In the genomic region with DNA sequence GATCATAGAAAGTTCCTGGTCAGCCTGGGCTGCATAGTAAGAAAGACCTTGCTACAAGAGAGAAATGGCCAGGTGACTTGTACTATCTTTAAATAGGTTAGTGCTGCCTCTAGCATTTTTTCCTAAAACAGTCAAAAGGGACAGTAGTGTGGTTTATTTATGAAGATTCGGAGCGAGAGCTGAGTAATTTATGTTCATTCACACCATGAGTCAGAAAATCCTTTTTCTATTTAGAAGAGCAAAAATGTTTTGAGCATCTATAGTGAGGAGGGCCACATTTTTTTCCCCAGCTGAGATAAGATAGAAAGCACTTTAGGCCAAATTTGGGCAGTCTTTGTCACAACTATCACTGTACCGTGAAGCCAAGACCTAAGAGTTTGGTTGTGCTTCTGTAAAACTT, we compare ENCODE assay signal across 32 mouse cellular contexts.
"Had no signal": no experiment of that assay in that cellular context is flagged by ENCODE, and none has a peak within 500 bp of the region (broad histone marks: within the 10 kb centered on the region; RNA-seq: fewer than 3 reads in every experiment).

No protein-coding gene starts in this region.

- H3K9ac ChIP-seq: limb, embryonic 12.5 days; limb, embryonic 13.5 days; limb, embryonic 15.5 days; liver, embryonic 12.5 days; liver, embryonic 13.5 days; liver, embryonic 14.5 days; liver, embryonic 15.5 days; liver, postnatal 0 days; lung, embryonic 14.5 days; lung, embryonic 15.5 days; midbrain, embryonic 12.5 days; midbrain, embryonic 13.5 days; midbrain, embryonic 15.5 days; neural tube, embryonic 12.5 days had no signal

- H3K4me3 ChIP-seq: limb, embryonic 10.5 days; limb, embryonic 12.5 days; limb, embryonic 13.5 days; limb, embryonic 15.5 days; liver, embryonic 12.5 days; liver, embryonic 13.5 days; liver, embryonic 15.5 days; lung, embryonic 15.5 days; megakaryocyte, embryonic 14.5 days; midbrain, embryonic 10.5 days; midbrain, embryonic 12.5 days; midbrain, embryonic 13.5 days; midbrain, embryonic 15.5 days; myocyte; neural tube, embryonic 12.5 days had no signal

- H3K4me2 ChIP-seq: limb, embryonic 12.5 days; limb, embryonic 13.5 days; limb, embryonic 15.5 days; liver, embryonic 11.5 days; liver, embryonic 12.5 days; liver, embryonic 13.5 days; liver, embryonic 15.5 days; lung, embryonic 14.5 days; lung, embryonic 15.5 days; midbrain, embryonic 11.5 days; midbrain, embryonic 12.5 days; midbrain, embryonic 13.5 days; midbrain, embryonic 15.5 days; neural tube, embryonic 12.5 days had no signal

- DNase-seq: left cerebral cortex, postnatal 4 days; liver; liver, embryonic 13.5 days; liver, postnatal 0 days; lung, adult 18-20 months; lung, adult 2 months; lung, embryonic 14.5 days; lung, postnatal 10 days; lung, postnatal 14 days; lung, postnatal 36 days; lung, postnatal 4 days; midbrain, embryonic 14.5 days had no signal

- H3K27me3 ChIP-seq: limb, embryonic 12.5 days; limb, embryonic 13.5 days; limb, embryonic 15.5 days; liver, embryonic 12.5 days; liver, embryonic 13.5 days; liver, embryonic 15.5 days; lung, embryonic 15.5 days; midbrain, embryonic 12.5 days; midbrain, embryonic 13.5 days; midbrain, embryonic 15.5 days; neural tube, embryonic 12.5 days had no signal

- H3K9me3 ChIP-seq: limb, embryonic 10.5 days; limb, embryonic 12.5 days; limb, embryonic 13.5 days; limb, embryonic 15.5 days; liver, embryonic 12.5 days; liver, embryonic 13.5 days; liver, embryonic 15.5 days; lung, embryonic 15.5 days; midbrain, embryonic 13.5 days; midbrain, embryonic 15.5 days; neural tube, embryonic 12.5 days had no signal

- H3K36me3 ChIP-seq: limb, embryonic 10.5 days; limb, embryonic 12.5 days; limb, embryonic 13.5 days; limb, embryonic 15.5 days; liver, embryonic 12.5 days; liver, embryonic 13.5 days; liver, embryonic 15.5 days; lung, embryonic 15.5 days; midbrain, embryonic 10.5 days; midbrain, embryonic 12.5 days; midbrain, embryonic 13.5 days; midbrain, embryonic 15.5 days; neural tube, embryonic 12.5 days had no signal

- H3K4me1 ChIP-seq: limb, embryonic 12.5 days; limb, embryonic 13.5 days; limb, embryonic 15.5 days; liver, embryonic 12.5 days; liver, embryonic 13.5 days; liver, embryonic 15.5 days; lung, embryonic 15.5 days; megakaryocyte, embryonic 14.5 days; midbrain, embryonic 10.5 days; midbrain, embryonic 12.5 days; midbrain, embryonic 13.5 days; midbrain, embryonic 15.5 days; neural tube, embryonic 12.5 days had no signal

- ATAC-seq: liver, embryonic 12.5 days; liver, postnatal 0 days; lung, postnatal 0 days; midbrain, embryonic 13.5 days; midbrain, embryonic 15.5 days; midbrain, embryonic 16.5 days had no signal

- H3K27ac ChIP-seq: limb, embryonic 10.5 days; limb, embryonic 12.5 days; limb, embryonic 13.5 days; limb, embryonic 15.5 days; liver, embryonic 12.5 days; liver, embryonic 13.5 days; liver, embryonic 14.5 days; liver, embryonic 15.5 days; lung, embryonic 15.5 days; macrophage; midbrain, embryonic 10.5 days; midbrain, embryonic 12.5 days; midbrain, embryonic 13.5 days; midbrain, embryonic 15.5 days; neural tube, embryonic 12.5 days had no signal
